Mouse (Mus musculus): ENCODE measurements around the gene Plac8.

The Plac8 gene

GRCm38 (mm10) chr5:100572069-100572468 is at the start of gene Plac8:
Gene Plac8, minus strand, starts transcription at chr5:100572245.
- DNase-seq: no peak

GRCm38 (mm10) chr5:100620952-100621351 is 48.9 kb upstream of the Plac8 start:
- DNase-seq: no peak

- no peak for DNase-seq
These were observed 47.7 kb upstream of the Plac8 start for GRCm38 (mm10) chr5:100619586-100620275.

- DNase-seq: no peak
These were observed 42.1 kb upstream of the Plac8 start for GRCm38 (mm10) chr5:100613896-100614768.

- no peak for DNase-seq
These were observed 35.8 kb upstream of the Plac8 start for GRCm38 (mm10) chr5:100607868-100608267.

- no peak for DNase-seq
These were observed 35.2 kb upstream of the Plac8 start for GRCm38 (mm10) chr5:100607090-100607762.

- DNase-seq: peak; percentile 40
These were observed 33.8 kb upstream of the Plac8 start for GRCm38 (mm10) chr5:100605828-100606229.

GRCm38 (mm10) chr5:100604061-100604460 is 32.0 kb upstream of the Plac8 start:
- DNase-seq: peak; percentile 41

GRCm38 (mm10) chr5:100601864-100602263 is 29.8 kb upstream of the Plac8 start:
- DNase-seq: no peak

- no peak for DNase-seq
These were observed 27.0 kb upstream of the Plac8 start for GRCm38 (mm10) chr5:100598961-100599463.

GRCm38 (mm10) chr5:100597886-100598485 is 25.9 kb upstream of the Plac8 start:
- no peak for DNase-seq

GRCm38 (mm10) chr5:100595999-100596398 is 24.0 kb upstream of the Plac8 start:
- no peak for DNase-seq

GRCm38 (mm10) chr5:100594803-100595467 is 22.9 kb upstream of the Plac8 start:
- no peak for DNase-seq

GRCm38 (mm10) chr5:100590505-100590904 is 18.5 kb upstream of the Plac8 start:
- no peak for DNase-seq

GRCm38 (mm10) chr5:100587626-100588025 is 15.6 kb upstream of the Plac8 start:
- no peak for DNase-seq

GRCm38 (mm10) chr5:100587136-100587535 is 15.1 kb upstream of the Plac8 start:
- DNase-seq: no peak

GRCm38 (mm10) chr5:100585657-100586056 is 13.6 kb upstream of the Plac8 start:
- no peak for DNase-seq

GRCm38 (mm10) chr5:100585206-100585644 is 13.2 kb upstream of the Plac8 start:
- DNase-seq: no peak

- DNase-seq: no peak
These were observed 11.0 kb upstream of the Plac8 start for GRCm38 (mm10) chr5:100583066-100583465.

GRCm38 (mm10) chr5:100582435-100582826 is 10.4 kb upstream of the Plac8 start:
- DNase-seq: no peak

- no peak for DNase-seq
These were observed 9.8 kb upstream of the Plac8 start for GRCm38 (mm10) chr5:100581622-100582434.
